Mouse (Mus musculus): ENCODE measurements around the gene Mfsd9.

GRCm38 (mm10) chr1:40808643-40809042 is 18.2 kb upstream of the Mfsd9 start:
- TF ChIP-seq POLR2A (IDR thresholded peaks at IDR 0.05; ENCODE audit: borderline replicate concordance, control insufficient read depth, low read depth, low read length) (no peak), CTCF (IDR thresholded peaks at IDR 0.05; ENCODE audit: control insufficient read depth, insufficient read depth, low read length) (no peak)

Measured in bone marrow, adult 2 months (tissue).